Mouse (Mus musculus) mouse trophoblast stem cell (cell line): ENCODE measurements at regions not wholly inside any gene's neighbourhood (a gene's known extent, or its start where the extent isn't known, plus 50 kb on each side); places are given as distances from the start of the nearest gene placed in this dataset.

Source experiments
- in situ Hi-C, 2 experiments: fragments of 300-500 bp; cut with MseI, MboI; formaldehyde crosslinking; loops; 2 replicates in 1 of 2; 3 replicates in 1 of 2; pipeline ENCODE4 v1.15.1; 2025

DNA sequence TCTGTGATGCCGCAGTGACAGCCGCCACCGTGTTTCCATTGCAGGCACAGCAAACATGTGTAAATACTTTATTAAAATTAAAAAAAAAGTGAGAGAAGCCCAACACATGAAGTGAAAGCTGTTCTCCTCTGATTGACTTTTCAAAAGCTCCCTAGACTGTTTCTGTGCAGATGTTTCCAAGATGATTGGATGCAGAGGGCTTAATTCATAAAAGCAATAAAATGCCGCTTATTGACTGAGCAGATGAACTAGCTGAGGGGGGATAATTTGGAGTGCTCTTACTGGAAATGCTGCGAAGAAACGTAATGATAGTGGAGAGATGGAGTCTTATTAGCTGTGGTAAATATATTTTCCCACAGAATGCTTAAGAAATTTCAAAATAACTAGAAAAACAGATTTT is 170.4 kb downstream of the Rnf144a start:
- in situ Hi-C loops = no loop called here

DNA sequence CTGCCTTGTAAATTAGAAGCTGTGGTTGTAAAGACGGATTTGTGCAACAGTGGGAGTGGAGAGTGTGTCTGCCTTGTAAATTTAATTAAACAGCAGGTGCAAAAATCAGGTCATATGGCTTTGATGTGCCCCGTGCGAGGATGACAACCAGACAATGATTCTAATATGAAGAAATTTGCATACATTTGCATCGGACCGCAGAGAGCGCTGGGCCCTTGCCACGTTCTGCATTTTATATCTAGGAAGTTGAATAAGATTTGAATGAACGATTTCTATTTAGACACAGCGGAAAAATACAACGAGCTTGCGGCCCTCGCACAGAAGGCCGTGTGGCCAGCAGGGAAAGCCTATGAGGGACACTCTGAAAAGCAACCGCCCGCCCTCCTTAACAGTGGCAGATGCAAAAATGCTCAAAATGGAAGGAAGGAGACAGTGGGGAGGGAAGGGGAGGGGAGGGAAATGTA is 187.5 kb downstream of the Rnf144a start:
- in situ Hi-C loops = no loop called here

GRCm38 (mm10) chr12:26226363-26226762 is 188.7 kb downstream of the Rnf144a start:
- in situ Hi-C loops = no loop called here

- in situ Hi-C loops = no loop called here
Measured at GRCm38 (mm10) chr12:26212447-26212846, 202.6 kb downstream of the Rnf144a start.

DNA sequence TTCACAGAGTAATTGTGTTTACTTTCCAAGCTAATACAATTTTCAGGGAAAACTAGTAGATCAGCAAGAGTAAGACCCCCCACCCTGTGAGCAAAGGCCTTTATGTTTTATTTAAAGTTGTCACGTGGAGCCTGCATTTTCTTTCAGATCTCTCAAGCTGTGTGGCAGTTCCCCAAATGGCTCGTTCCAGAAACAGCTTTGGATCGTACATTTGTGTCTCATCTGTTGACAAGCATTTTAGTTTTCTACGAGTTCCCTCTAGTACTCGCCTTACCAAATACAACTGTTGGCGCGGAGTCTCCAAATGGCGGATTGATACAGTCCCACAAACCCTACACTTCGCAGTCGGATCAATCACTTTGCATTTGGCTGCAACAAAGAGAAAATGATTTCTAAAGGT is 203.6 kb downstream of the Rnf144a start:
- in situ Hi-C loops = no loop called here

- in situ Hi-C loops = no loop called here
Measured at GRCm38 (mm10) chr12:26206751-26207150, 208.3 kb downstream of the Rnf144a start.

DNA sequence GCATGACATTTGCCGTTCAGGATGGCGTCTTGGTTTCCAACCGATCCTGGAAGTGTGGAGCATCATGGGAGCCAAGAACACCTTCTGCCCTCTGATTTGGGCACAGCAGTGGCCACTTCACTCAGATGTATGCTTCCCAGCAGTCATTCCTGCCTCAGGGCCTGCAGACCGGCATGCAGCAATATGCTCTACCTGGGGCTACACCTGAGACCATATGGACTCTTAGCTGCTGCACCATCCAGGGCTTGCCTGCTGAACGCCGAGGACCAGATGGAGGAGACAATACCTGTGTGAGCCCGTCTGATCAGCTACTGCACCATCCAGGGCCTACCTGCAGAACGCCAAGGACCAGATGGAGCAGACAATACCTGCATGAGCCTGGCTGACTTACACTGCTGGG is 209.0 kb downstream of the Rnf144a start:
- in situ Hi-C loops = no loop called here

GRCm38 (mm10) chr12:26191982-26192576 is 223.0 kb downstream of the Rnf144a start:
- in situ Hi-C loops = no loop called here

DNA sequence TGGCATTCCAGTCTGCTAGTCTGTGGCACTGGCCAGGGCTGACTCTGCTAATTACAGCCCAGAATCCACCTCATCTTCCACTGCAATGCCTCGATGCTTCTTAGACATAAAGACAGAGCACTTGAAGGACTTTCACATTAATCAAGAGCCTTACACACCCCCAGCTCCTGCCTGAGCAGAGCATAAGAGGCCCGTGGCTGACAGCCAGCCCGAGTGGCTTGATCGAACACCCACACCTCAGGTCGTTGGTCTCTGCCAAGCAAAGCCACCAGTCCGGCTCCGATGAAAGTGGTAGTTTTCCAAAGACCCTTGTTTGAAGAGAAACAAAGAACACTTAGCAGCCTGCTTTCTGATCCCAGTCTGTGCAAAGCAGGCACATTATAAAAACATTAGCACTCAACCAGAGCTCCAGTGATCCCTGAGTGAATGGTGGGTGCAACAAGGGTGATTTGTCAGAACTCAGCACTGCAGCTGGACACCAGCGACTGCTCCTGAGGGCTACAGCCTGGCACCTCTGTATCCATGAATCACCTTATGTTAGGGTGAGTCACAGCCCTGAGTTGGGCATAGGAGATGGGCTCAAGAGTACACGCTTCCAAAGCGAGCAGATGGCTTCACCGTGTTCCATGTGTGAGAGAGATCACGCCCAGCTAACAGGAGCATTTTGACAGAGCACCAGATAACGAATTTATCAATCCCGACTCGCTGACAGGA is 223.6 kb downstream of the Rnf144a start:
- in situ Hi-C loops = no loop called here

DNA sequence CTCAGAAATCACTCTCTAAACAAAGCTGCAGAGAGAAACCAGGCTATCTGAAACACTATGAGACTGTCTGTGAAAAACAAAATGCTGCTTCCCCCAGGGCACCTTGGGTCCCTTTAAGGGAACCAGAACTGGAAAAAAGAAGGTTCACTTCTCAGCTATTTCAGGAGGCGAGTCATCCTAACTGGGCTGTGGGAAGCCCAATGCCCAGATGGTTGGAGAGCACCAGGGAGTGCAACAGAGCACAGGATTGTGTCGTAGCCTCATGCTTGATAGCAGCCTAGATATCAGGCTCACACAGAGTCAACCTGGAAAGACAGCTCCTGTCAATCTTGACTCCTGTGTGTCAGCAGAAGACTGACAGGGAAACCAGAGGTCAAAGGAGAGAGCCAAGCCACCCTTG is 226.1 kb downstream of the Rnf144a start:
- in situ Hi-C loops = no loop called here

GRCm38 (mm10) chr12:26187091-26187862 is 227.8 kb downstream of the Rnf144a start:
- in situ Hi-C loops = no loop called here

GRCm38 (mm10) chr12:26184701-26185460 is 230.2 kb downstream of the Rnf144a start:
- in situ Hi-C loops = no loop called here

GRCm38 (mm10) chr12:26183021-26183420 is 232.0 kb downstream of the Rnf144a start:
- in situ Hi-C loops = no loop called here

- in situ Hi-C loops = no loop called here
Measured at GRCm38 (mm10) chr12:26180846-26181245, 234.2 kb downstream of the Rnf144a start.

DNA sequence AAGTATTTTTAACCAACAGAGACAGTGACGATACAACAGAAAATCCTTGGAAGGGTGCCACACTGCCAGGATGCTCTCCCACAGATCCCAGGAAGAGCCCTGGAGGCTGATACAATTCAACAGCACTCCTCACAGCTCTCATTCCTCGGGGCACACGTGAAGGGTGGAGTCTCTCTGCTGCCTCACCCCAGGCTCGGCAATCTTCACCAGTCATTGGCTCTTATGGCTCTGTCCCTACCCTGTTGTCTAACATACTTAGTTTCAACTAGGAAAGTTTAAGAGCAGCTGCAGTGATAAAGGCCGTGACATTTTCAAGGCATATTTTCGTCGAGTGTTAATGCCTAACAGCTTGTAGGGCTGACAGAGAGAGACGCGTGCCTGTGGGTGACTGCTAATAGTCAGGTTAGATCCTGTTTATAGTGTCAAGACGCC is 238.8 kb downstream of the Rnf144a start:
- in situ Hi-C loops = no loop called here

DNA sequence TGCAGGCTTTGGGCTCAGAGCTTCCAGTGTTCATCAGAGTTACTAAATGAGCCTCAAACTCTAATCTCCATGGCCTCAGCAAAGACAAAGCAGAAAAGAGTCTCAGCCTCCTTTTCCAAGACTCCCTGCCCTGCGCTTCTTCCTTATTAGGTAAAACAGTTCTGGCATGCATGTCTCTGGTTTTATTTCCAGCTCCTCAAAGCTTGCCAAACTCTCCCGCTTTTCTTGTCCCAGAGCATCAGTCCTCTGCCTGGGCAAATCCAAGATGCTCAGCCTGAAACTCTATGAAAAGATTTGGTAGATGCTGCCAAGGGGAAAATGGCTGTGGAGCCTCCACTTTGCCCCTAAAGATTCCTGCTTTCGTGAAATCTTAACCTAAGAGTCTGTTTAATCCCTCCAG is 251.6 kb downstream of the Rnf144a start:
- in situ Hi-C loops = no loop called here

- in situ Hi-C loops = no loop called here
Measured at GRCm38 (mm10) chr12:26160861-26161615, 254.0 kb downstream of the Rnf144a start.

DNA sequence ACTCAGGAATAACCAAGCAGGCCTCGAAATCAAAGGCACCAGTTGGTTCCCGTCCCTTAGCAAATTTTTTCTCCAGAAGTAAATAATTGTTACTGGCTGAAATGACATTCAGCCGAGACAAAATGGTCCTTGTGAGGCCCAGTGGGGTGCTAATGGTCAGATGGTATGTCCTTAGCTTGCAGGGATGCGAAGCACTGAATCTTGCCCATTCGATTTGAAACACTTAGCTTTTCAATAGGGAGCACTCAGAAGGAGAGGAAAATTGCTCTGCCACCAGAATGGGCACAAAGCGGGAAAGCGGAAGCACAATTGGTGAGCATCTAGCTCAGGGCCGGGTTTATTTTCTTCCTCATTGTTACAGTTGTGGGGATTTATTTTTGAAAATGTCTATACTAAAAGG is 262.1 kb downstream of the Rnf144a start:
- in situ Hi-C loops = no loop called here

DNA sequence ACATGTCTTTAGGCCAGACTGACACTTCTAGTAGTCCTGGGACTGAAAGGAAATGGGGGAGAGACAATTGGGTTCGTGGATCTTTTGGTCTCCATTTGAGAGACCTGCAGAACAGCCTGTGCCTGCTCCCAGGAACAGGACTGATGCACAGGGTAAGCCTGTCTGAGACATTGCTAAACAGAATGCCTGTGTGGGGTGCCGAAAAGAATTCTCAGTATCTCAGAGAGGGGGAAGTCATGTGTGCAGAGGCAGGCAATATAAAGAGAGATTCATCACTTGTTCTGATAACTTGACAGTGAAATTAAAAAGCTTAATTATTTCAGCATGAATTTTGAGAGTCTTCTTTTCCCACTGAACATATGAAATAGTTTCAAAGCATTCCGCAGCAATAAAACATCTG is 268.7 kb downstream of the Rnf144a start:
- in situ Hi-C loops = no loop called here

GRCm38 (mm10) chr12:26145085-26145714 is 269.9 kb downstream of the Rnf144a start:
- in situ Hi-C loops = no loop called here

DNA sequence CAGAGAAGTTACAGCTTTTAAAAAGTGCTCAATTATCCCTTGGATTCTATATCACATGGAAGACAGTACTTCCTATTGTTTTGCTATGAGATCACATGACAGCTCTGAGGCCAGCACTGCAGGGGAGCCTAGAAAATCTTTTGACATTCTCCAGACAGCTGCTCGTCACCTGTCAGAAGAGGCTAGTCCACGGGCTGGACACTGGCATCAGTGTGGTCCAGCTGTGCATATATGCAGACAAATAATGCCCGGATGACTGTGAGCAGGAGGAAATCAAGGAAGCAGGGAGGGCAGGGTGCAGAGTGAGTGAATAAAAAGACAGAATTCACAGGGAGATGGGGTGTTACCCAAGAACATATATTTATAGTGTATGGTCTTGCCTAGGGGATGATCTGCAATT is 270.4 kb downstream of the Rnf144a start:
- in situ Hi-C loops = no loop called here
